Mouse (Mus musculus) liver, postnatal 0 days (tissue): Measurements from ENCODE around the gene Gm11634. TPM values are rescaled to one million over a fixed set of nuclear protein-coding genes. Genes with fewer than 3 reads are reported as not detected.
"Not testable (repeated sequence)": the region's sequence is repeated elsewhere in the genome, so short reads cannot be mapped to it uniquely, and the experiment has no call there.

ENCODE experiments used
- ATAC-seq: fragments of 200-750 bp; cut with Nextera tagmentation; 2 replicates; pipeline ENCODE4 v1.8.0; 2017; ENCODE audit warnings: mild to moderate bottlenecking, moderate library complexity
- DNase-seq: peaks from one replicate; pipeline ENCODE4 v3.0.0-alpha.2; 2016
- H3K27ac ChIP-seq: fragments of 300-500 bp; sonication (generic); 2 replicates; pipeline ENCODE4 v1.5.1; 2014; ENCODE audit warnings: antibody characterized with exemption, moderate library complexity, mild to moderate bottlenecking, low read depth
- H3K27me3 ChIP-seq: fragments of 300-500 bp; sonication (generic); 2 replicates; pipeline ENCODE4 v1.6.1; 2014; ENCODE audit warnings: low read length, control low read depth, mixed read lengths; ENCODE audit not compliant: insufficient read depth
- H3K36me3 ChIP-seq: fragments of 300-500 bp; sonication (generic); replicated peaks from 2 replicates; pipeline ENCODE4 v1.6.1; 2014; ENCODE audit warnings: mild to moderate bottlenecking, control low read depth, low read length, moderate library complexity, mixed read lengths; ENCODE audit not compliant: insufficient read depth
- H3K4me1 ChIP-seq: fragments of 300-500 bp; sonication (generic); 2 replicates; pipeline ENCODE4 v1.6.1; 2014; ENCODE audit warnings: antibody characterized with exemption, mild to moderate bottlenecking, control low read depth; ENCODE audit not compliant: insufficient read depth
- H3K4me2 ChIP-seq: fragments of 300-500 bp; sonication (generic); 2 replicates; pipeline ENCODE4 v1.6.1; 2014; ENCODE audit warnings: low read depth, mild to moderate bottlenecking, low read length, moderate library complexity, mixed read lengths
- H3K4me3 ChIP-seq: fragments of 300-500 bp; sonication (generic); 2 replicates; pipeline ENCODE4 v1.5.1; 2014; ENCODE audit warnings: low read depth, low read length
- H3K9ac ChIP-seq: fragments of 300-500 bp; sonication (generic); replicated peaks from 2 replicates; pipeline ENCODE4 v1.6.1; 2014; ENCODE audit warnings: mild to moderate bottlenecking, moderate library complexity
- H3K9me3 ChIP-seq: fragments of 300-500 bp; sonication (generic); 2 replicates; pipeline ENCODE4 v1.6.1; 2016; ENCODE audit warnings: mild to moderate bottlenecking, control low read depth, low read length, mixed read lengths
- CTCF ChIP-seq: sonication (generic); IDR thresholded peaks from 2 replicates; pipeline ENCODE4 v1.5.1; 2016; ENCODE audit warnings: antibody characterized with exemption, low read depth
- EP300 ChIP-seq: IDR thresholded peaks from 2 replicates; pipeline ENCODE4 v1.6.1; 2016; ENCODE audit warnings: antibody characterized with exemption, low read depth, mild to moderate bottlenecking
- WGBS: fragments of 180-500 bp; shearing (Covaris S2); extraction: QIAGEN DNeasy Blood & Tissue Kit; methylation state at CpG from one replicate; pipeline ENCODE4 v1.1.7; 2014; ENCODE audit not compliant: insufficient replicate concordance; 5-methylcytosine and 5-hydroxymethylcytosine counted together
- polyA plus RNA-seq: library from polyadenylated mRNA; unstranded; fragments of >200 nt; fragmentation: Nextera tagmentation; extraction: Ambion mirVana; gene quantifications from 2 replicates; pipeline ENCODE4 v1.2.1, GENCODE M21; 2015

Gm11634 gene
- not detected in 2 replicates for polyA plus RNA-seq

DNA sequence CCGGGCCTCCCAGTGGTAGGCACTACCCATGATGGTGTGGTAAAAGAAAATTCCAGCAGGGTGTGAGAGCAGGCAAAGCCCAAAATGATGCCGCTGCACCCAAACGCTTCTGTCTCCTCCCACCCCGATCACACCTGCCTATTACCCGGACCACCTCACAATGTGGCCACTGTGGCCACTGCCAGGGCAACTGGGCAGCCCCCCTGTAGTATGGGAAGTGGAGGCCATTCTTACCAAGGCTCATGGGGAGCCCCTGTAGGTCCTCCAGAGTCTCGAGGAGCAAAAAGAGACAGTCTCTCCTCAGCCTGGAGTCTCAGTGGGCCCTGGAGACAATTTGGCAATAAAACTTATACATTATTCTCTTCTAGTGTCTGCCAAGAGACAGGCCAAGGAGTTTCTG lies at the start of gene Gm11634:
Gene Gm11634 (minus strand): TSS at position 101 of the 400 bp plus-strand sequence.
- DNase-seq (no peak), ATAC-seq (no peak)
- TF ChIP-seq CTCF (no peak), EP300 (no peak)
- Histone ChIP-seq H3K9me3 (no peaks in the 10 kb centered on the region), H3K4me1 (no peaks in the 10 kb centered on the region), H3K9ac (no peak within 1 kb of the TSS), H3K4me2 (no peak within 1 kb of the TSS), H3K27ac (no peak within 1 kb of the TSS), H3K36me3 (no peaks in the 10 kb centered on the region), H3K27me3 (no peaks in the 10 kb centered on the region), H3K4me3 (no peak within 1 kb of the TSS)
- 67% methylated on average over 6 of the region's 6 CpGs for WGBS

DNA sequence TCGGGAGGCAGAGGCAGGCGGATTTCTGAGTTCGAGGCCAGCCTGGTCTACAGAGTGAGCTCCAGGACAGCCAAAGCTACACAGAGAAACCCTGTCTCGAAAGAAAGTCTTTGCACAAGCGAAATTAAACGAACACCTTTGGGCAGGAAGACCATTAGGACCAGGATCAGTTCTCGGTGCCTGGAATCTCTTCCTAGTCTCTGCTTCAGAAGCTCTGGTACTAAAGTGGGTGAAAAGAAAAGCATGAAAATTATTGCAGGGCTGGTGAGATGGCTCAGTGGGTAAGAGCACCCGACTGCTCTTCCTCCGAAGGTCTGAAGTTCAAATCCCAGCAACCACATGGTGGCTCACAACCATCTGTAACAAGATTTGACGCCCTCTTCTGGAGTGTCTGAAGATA lies 48.0 kb upstream of the Gm11634 start:
- not testable (repeated sequence) for H3K9ac ChIP-seq, H3K36me3 ChIP-seq
- 84% methylated on average over 10 of the region's 10 CpGs for WGBS

DNA sequence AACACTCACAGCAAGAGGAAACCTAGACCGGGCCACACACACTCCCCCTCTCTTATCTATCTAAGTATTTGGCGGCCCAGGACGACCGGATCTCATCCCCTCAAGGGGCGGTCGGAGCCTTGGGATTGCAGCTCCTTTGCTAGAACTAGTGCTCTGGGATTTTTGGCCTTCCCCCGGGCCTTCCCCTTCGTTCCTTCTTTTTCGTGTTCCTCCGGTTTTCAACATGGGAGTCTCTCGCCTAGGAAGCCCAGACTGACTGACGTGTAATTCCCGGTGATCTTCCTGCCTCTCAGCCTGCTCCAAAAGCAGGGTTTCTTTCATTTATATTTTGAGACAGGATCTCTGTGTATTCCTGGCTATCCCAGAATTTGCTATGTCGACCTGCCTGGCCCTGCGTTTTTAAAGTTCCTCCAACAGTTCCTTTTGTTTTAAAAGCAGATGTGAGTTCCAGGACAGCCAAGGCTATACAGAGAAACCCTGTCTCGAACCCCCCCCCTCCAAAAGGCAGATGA lies 47.3 kb upstream of the Gm11634 start:
- DNase-seq, H3K9me3 ChIP-seq, ATAC-seq, H3K27me3 ChIP-seq, H3K4me1 ChIP-seq, H3K36me3 ChIP-seq: not testable (repeated sequence)
- Histone ChIP-seq H3K4me3 (peak overlapping the region; percentile 39), H3K9ac (peak overlapping the region; percentile 69), H3K27ac (peak overlapping the region; percentile 90), H3K4me2 (peak overlapping the region; percentile 60)
- WGBS, result 19% methylated on average over 12 of the region's 16 CpGs

More for the DNA sequence above, 48.0 kb upstream of the Gm11634 start:
- H3K4me3 ChIP-seq, H3K27ac ChIP-seq, ATAC-seq, H3K27me3 ChIP-seq, DNase-seq, H3K4me1 ChIP-seq, H3K4me2 ChIP-seq, H3K9me3 ChIP-seq: not testable (repeated sequence)

DNA sequence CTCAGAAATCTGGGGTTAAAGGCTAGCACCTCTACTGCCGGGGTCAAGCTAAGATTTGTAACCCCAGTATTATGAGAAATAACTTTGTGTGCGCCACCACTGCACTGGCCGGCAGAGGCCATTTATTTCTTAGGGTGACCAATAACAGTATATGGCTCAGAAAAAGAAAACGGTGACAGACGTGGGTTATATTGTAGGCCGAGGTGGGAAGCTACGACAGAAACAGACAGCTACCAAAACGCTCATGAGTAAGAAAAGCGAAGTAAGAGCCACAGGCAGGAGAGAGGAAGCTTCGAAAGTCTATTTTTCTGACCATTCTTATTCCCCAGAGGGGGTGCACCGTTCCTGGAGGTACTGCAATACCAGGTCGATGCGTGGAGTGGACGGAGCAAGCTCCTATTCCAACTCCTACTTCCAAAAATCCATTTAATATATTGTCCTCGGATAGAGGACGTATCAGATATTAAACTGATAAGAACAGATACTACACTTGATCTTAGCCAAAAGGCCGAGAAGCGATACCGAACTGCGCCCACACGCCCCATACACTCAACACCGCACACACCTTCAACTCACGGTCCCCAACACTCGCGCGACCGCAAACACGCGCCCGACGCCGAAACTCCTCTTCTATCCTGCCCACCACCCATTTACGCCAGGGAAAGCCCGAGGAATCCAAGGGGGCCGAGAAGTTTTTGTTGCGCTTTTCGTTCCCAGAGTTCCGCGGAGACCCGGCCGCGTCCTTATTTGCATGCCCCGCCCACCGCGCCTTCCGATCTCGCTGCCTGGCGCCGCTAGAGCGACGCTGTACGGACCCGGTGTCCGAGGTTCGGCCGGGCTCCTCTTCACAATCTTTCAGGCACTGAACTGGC lies 46.6 kb upstream of the Gm11634 start:
- ATAC-seq (peak; percentile 70), DNase-seq (peak; percentile 80)
- Histone ChIP-seq H3K9ac (peak overlapping the region; percentile 69), H3K4me2 (peak overlapping the region; percentile 60), H3K27ac (peak overlapping the region; percentile 90), H3K4me3 (peak overlapping the region; percentile 39)
- peak; percentile 7; the same call in 1 of the 2 replicates for TF ChIP-seq EP300
- H3K27me3 ChIP-seq, H3K4me1 ChIP-seq, H3K36me3 ChIP-seq, H3K9me3 ChIP-seq: not testable (repeated sequence)
- under 1% methylated on average over 41 of the region's 56 CpGs for WGBS

DNA sequence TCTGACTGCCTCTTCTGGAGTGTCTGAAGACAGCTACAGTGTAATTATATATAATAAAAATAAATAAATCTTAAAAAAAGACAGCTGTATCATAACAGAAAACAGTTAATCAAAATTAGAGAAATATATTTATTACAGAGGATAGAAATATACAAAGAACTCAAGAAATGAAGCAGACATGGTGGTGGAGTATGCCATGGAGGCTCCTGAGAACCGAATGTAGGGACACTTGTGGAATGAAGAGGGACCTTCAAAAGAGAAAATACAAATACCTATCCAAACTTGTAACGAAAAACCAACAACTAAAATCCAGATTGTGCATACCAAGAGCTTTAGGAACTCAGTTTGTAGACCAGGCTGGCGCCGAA lies 46.0 kb upstream of the Gm11634 start:
- not testable (repeated sequence) for H3K9ac ChIP-seq, H3K4me1 ChIP-seq, ATAC-seq, H3K36me3 ChIP-seq, H3K4me3 ChIP-seq, H3K27me3 ChIP-seq, H3K9me3 ChIP-seq, DNase-seq, H3K4me2 ChIP-seq, H3K27ac ChIP-seq
- WGBS, result under 1% methylated on average over 4 of the region's 4 CpGs

DNA sequence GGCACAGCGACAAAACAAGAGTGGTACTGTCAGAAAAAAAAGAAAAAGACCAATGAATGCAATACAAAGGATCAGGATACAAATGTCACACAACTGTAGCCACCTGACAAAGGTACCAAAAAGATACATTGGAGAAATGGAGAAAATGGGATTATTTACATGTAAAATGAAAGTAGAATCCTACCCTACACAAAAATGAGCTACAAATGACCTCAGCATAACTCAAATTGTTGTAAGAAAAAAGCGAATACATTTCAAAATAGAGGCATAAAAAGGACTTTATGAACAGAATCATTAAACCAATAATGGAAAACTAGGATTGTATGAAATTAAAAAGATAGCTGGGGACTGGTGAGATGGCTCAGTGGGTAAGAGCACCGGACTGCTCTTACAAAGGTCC lies 45.5 kb upstream of the Gm11634 start:
- Histone ChIP-seq H3K4me2 (no peak overlapping the region), H3K4me3 (no peak overlapping the region), H3K4me1 (0 out of 2 replicates have a peak, but pooled peaks cover 2% of the 10 kb centered on the region), H3K9ac (no peak overlapping the region), H3K27ac (no peak overlapping the region), H3K36me3 (no peaks in the 10 kb centered on the region), H3K9me3 (no peaks in the 10 kb centered on the region), H3K27me3 (no peaks in the 10 kb centered on the region)
- ATAC-seq (no peak), DNase-seq (no peak)
- 56% methylated on average over 3 of the region's 3 CpGs for WGBS
- no peak for TF ChIP-seq CTCF
- TF ChIP-seq EP300, result no peak
